Mouse (Mus musculus) forebrain, postnatal 0 days (tissue): Measurements from ENCODE around the gene Dennd2a. TPM values are rescaled to one million over a fixed set of nuclear protein-coding genes. Genes with fewer than 3 reads are reported as not detected.

ENCODE experiments used
- ATAC-seq: fragments of 200-750 bp; cut with Nextera tagmentation; 2 replicates; pipeline ENCODE4 v1.8.0; 2017; ENCODE audit warnings: mild to moderate bottlenecking, moderate library complexity
- DNase-seq: peaks from one replicate; pipeline ENCODE4 v3.0.0-alpha.2; 2015
- H3K27ac ChIP-seq: fragments of 300-500 bp; sonication (generic); 2 replicates; pipeline ENCODE4 v1.5.1; 2014; ENCODE audit warnings: low read depth, mild to moderate bottlenecking, antibody characterized with exemption, low read length, moderate library complexity, mixed read lengths
- H3K27me3 ChIP-seq: fragments of 300-500 bp; sonication (generic); 2 replicates; pipeline ENCODE4 v1.6.1; 2014; ENCODE audit warnings: mild to moderate bottlenecking, low read length, mixed read lengths; ENCODE audit not compliant: insufficient read depth
- H3K36me3 ChIP-seq: fragments of 300-500 bp; sonication (generic); 2 replicates; pipeline ENCODE4 v1.6.1; 2014; ENCODE audit warnings: mild to moderate bottlenecking, moderate library complexity; ENCODE audit not compliant: insufficient read depth
- H3K4me1 ChIP-seq: fragments of 300-500 bp; sonication (generic); 2 replicates; pipeline ENCODE4 v1.6.1; 2014; ENCODE audit warnings: antibody characterized with exemption; ENCODE audit not compliant: insufficient read depth
- H3K4me2 ChIP-seq: fragments of 300-500 bp; sonication (generic); 2 replicates; pipeline ENCODE4 v1.6.1; 2014; ENCODE audit warnings: low read depth, mild to moderate bottlenecking, moderate library complexity
- H3K4me3 ChIP-seq: fragments of 300-500 bp; sonication (generic); 2 replicates; pipeline ENCODE4 v1.5.1; 2014; ENCODE audit warnings: low read depth, low read length, mixed read lengths
- H3K9ac ChIP-seq: fragments of 300-500 bp; sonication (generic); 2 replicates; pipeline ENCODE4 v1.6.1; 2014; ENCODE audit warnings: mild to moderate bottlenecking
- H3K9me3 ChIP-seq: fragments of 300-500 bp; sonication (generic); 2 replicates; pipeline ENCODE4 v1.6.1; 2016; ENCODE audit warnings: low read length
- CTCF ChIP-seq: sonication (generic); IDR thresholded peaks from 2 replicates; pipeline ENCODE4 v1.5.1; 2016; ENCODE audit warnings: antibody characterized with exemption, control low read depth, low read depth
- WGBS: fragments of 180-500 bp; shearing (Covaris S2); extraction: QIAGEN DNeasy Blood & Tissue Kit; methylation state at CpG from one replicate; pipeline ENCODE4 v1.1.7; 2014; 5-methylcytosine and 5-hydroxymethylcytosine counted together
- polyA plus RNA-seq: library from polyadenylated mRNA; unstranded; fragments of >200 nt; fragmentation: Nextera tagmentation; extraction: Ambion mirVana; gene quantifications from 2 replicates; pipeline ENCODE4 v1.2.1, GENCODE M21; 2015
- total RNA-seq: library from RNA; depleted of rRNA; stranded (reverse); fragments of >200 nt; gene quantifications from 2 replicates; pipeline ENCODE4 v1.2.3, GENCODE M21; 2014

The Dennd2a gene
- total and polyA plus RNA-seq, 2 experiments from 2014 or later, result 8.2 to 13.7 TPM

- TF ChIP-seq CTCF, result no peak
- Histone ChIP-seq H3K27me3 (no peaks in the 10 kb centered on the region), H3K4me1 (no peaks in the 10 kb centered on the region), H3K36me3 (peaks cover 26% of the 10 kb centered on the region), H3K4me2 (no peak overlapping the region), H3K4me3 (no peak overlapping the region), H3K27ac (no peak overlapping the region), H3K9me3 (0 out of 2 replicates have a peak, but pooled peaks cover 5% of the 10 kb centered on the region), H3K9ac (no peak overlapping the region)
- DNase-seq (no peak), ATAC-seq (no peak)
- WGBS, result 84% methylated on average over 5 of the region's 5 CpGs
These were observed 35.2 kb downstream of the Dennd2a start for GRCm38 (mm10) chr6:39522425-39522824.

- no peak for TF ChIP-seq CTCF
- H3K4me3 ChIP-seq, result no peak overlapping the region
- 14% methylated on average over 6 of the region's 6 CpGs for WGBS
- peak overlapping the region; percentile 11; the same call in 1 of the 2 replicates for H3K4me2 ChIP-seq
- ATAC-seq (peak; percentile 59), DNase-seq (no peak)
- H3K27ac ChIP-seq, result peak overlapping the region; percentile 80
- H3K27me3 ChIP-seq, result no peaks in the 10 kb centered on the region
- H3K36me3 ChIP-seq, result peaks cover 17% of the 10 kb centered on the region
- 0 out of 2 replicates have a peak, but pooled peaks cover 5% of the 10 kb centered on the region for H3K9me3 ChIP-seq
- peaks cover 4% of the 10 kb centered on the region; the same call in 1 of the 2 replicates for H3K4me1 ChIP-seq
- no peak overlapping the region for H3K9ac ChIP-seq
These were observed 41.9 kb downstream of the Dennd2a start for GRCm38 (mm10) chr6:39515739-39516131.

GRCm38 (mm10) chr6:39515040-39515738 lies 42.5 kb downstream of the Dennd2a start:
- peak overlapping the region; percentile 15 for H3K4me2 ChIP-seq

GRCm38 (mm10) chr6:39503476-39503875 lies 54.2 kb downstream of the Dennd2a start:
- H3K9ac ChIP-seq, result no peak overlapping the region
- H3K4me3 ChIP-seq, result no peak overlapping the region
- H3K9me3 ChIP-seq, result no peaks in the 10 kb centered on the region
- no peak for TF ChIP-seq CTCF
- no peak overlapping the region for H3K4me2 ChIP-seq
- WGBS, result 89% methylated on average over 7 of the region's 7 CpGs
- ATAC-seq, result no peak
- peaks cover 24% of the 10 kb centered on the region for H3K36me3 ChIP-seq
- DNase-seq, result no peak
- no peaks in the 10 kb centered on the region for H3K4me1 ChIP-seq
- H3K27ac ChIP-seq, result no peak overlapping the region
- H3K27me3 ChIP-seq, result no peaks in the 10 kb centered on the region

More at GRCm38 (mm10) chr6:39515040-39515738, 42.5 kb downstream of the Dennd2a start:
- no peak for TF ChIP-seq CTCF
- H3K4me3 ChIP-seq, result no peak overlapping the region
- H3K9me3 ChIP-seq, result 0 out of 2 replicates have a peak, but pooled peaks cover under 1% of the 10 kb centered on the region
- no peak overlapping the region for H3K9ac ChIP-seq
- H3K36me3 ChIP-seq, result peaks cover 13% of the 10 kb centered on the region
- peak; percentile 88 for ATAC-seq
- H3K27ac ChIP-seq, result peak overlapping the region; percentile 80
- peak; percentile 67 for DNase-seq
- WGBS, result 40% methylated on average over 11 of the region's 11 CpGs
- H3K27me3 ChIP-seq, result no peaks in the 10 kb centered on the region
- H3K4me1 ChIP-seq, result peaks cover 4% of the 10 kb centered on the region; the same call in 1 of the 2 replicates

- peaks cover 11% of the 10 kb centered on the region for H3K36me3 ChIP-seq
- TF ChIP-seq CTCF, result no peak
- no peak for DNase-seq
These were observed 60.5 kb downstream of the Dennd2a start for GRCm38 (mm10) chr6:39497165-39497564.

GRCm38 (mm10) chr6:39493129-39493714 lies 64.4 kb downstream of the Dennd2a start:
- 32% methylated on average over 12 of the region's 12 CpGs for WGBS
- Histone ChIP-seq H3K4me1 (peaks cover 4% of the 10 kb centered on the region; the same call in 1 of the 2 replicates), H3K27me3 (no peaks in the 10 kb centered on the region), H3K9ac (no peak overlapping the region), H3K4me2 (no peak overlapping the region), H3K27ac (no peak overlapping the region), H3K9me3 (no peaks in the 10 kb centered on the region), H3K36me3 (peaks cover 32% of the 10 kb centered on the region), H3K4me3 (no peak overlapping the region)
- peak; percentile 66 for DNase-seq
- no peak for TF ChIP-seq CTCF
- ATAC-seq, result peak; percentile 67

More at GRCm38 (mm10) chr6:39497165-39497564, 60.5 kb downstream of the Dennd2a start:
- Histone ChIP-seq H3K4me2 (no peak overlapping the region), H3K4me3 (no peak overlapping the region), H3K4me1 (peaks cover 4% of the 10 kb centered on the region; the same call in 1 of the 2 replicates), H3K27me3 (no peaks in the 10 kb centered on the region), H3K9me3 (no peaks in the 10 kb centered on the region), H3K9ac (no peak overlapping the region), H3K27ac (no peak overlapping the region)
- ATAC-seq, result no peak
- 78% methylated on average over 4 of the region's 4 CpGs for WGBS

- H3K4me2 ChIP-seq, result no peak overlapping the region
- H3K27ac ChIP-seq, result no peak overlapping the region
- ATAC-seq, result no peak
- no peak overlapping the region for H3K4me3 ChIP-seq
- no peak for DNase-seq
- H3K9me3 ChIP-seq, result no peaks in the 10 kb centered on the region
- H3K9ac ChIP-seq, result no peak overlapping the region
- peaks cover 43% of the 10 kb centered on the region for H3K36me3 ChIP-seq
- no peak for TF ChIP-seq CTCF
- WGBS, result 92% methylated on average over 4 of the region's 4 CpGs
- peaks cover 4% of the 10 kb centered on the region; the same call in 1 of the 2 replicates for H3K4me1 ChIP-seq
- H3K27me3 ChIP-seq, result no peaks in the 10 kb centered on the region
These were observed 65.5 kb downstream of the Dennd2a start for GRCm38 (mm10) chr6:39492161-39492560.
